Mouse (Mus musculus): ENCODE results near the gene Bad.

DNA sequence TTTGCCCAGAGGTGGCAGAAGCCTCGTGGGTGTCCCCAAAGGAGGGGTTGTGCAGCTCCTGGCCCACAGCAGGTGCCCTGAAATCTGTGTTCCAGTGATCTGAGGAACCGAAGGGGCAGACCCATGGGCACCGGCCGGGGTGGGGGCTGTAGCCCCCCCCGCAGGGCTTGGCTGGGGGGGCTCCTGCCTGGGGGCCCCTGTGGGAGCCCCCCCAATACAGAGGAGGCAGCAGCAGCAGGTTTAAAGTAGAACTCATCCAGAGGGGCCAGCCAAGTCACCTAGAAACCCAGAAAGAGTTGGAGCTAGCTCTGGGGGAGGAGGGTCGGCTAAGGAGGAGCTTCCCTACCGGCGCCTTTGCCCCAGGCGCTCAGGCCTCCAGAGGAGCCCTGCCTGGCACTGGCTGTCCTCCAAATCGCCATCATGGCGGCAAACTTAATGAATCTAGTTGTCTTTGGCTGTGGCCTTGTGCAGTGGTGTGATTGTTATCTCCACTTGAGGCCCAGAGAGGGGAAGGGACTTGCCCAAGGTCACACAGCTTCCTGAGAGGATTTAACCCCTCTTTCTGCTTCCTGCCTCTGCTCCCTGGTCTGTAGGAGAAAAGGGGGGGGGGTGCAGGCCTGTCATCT, 28.9 kb downstream of the Bad start:
- no peak for TF ChIP-seq CTCF (IDR thresholded peaks at IDR 0.05; ENCODE audit: insufficient read depth, low read depth, low read length)
- TF ChIP-seq POLR2A (IDR thresholded peaks at IDR 0.05; ENCODE audit: insufficient read depth, low read depth, low read length) = no peak
